Mouse (Mus musculus): Measurements from ENCODE around the gene Galnt15. TPM values are rescaled to one million over a fixed set of nuclear protein-coding genes. Genes with fewer than 3 reads are reported as not detected.
"Not testable (repeated sequence)": the region's sequence is repeated elsewhere in the genome, so short reads cannot be mapped to it uniquely, and the experiment has no call there.

Gene Galnt15
- polyA plus RNA-seq, 1 experiment from 2014 or later, result not detected

GRCm38 (mm10) chr14:32076896-32077575 is 48.2 kb downstream of the Galnt15 start:
- Histone ChIP-seq H3K9ac (ENCODE audit: low read depth, low read length) (no peak overlapping the region), H3K36me3 (ENCODE audit: control insufficient read depth, insufficient read depth, low read length) (peaks cover 9% of the 10 kb centered on the region), H3K4me3 (ENCODE audit: low read depth, low read length) (no peak overlapping the region), H3K27me3 (replicated peaks; ENCODE audit: control insufficient read depth, insufficient read depth, low read length) (no peaks in the 10 kb centered on the region), H3K27ac (ENCODE audit: low read depth, low read length) (no peak overlapping the region), H3K9me3 (ENCODE audit: control insufficient read depth, low read length) (no peaks in the 10 kb centered on the region), H3K4me2 (no peak overlapping the region), H3K4me1 (replicated peaks; ENCODE audit: control insufficient read depth, insufficient read depth, low read length) (peaks cover 9% of the 10 kb centered on the region)
- WGBS, result 45% methylated on average over 8 of the region's 8 CpGs
- ATAC-seq (replicated peaks; ENCODE audit: low FRiP score) (peak; percentile 51; the same call in 1 of the 2 replicates), DNase-seq (ENCODE audit: low spot score) (peak; percentile 74)

- Histone ChIP-seq H3K9me3 (ENCODE audit: control insufficient read depth, low read length) (no peaks in the 10 kb centered on the region), H3K27ac (ENCODE audit: low read depth, low read length) (no peak overlapping the region), H3K4me2 (no peak overlapping the region), H3K4me1 (replicated peaks; ENCODE audit: control insufficient read depth, insufficient read depth, low read length) (no peaks in the 10 kb centered on the region; the same call in 1 of the 2 replicates), H3K9ac (ENCODE audit: low read depth, low read length) (no peak overlapping the region), H3K4me3 (ENCODE audit: low read depth, low read length) (no peak overlapping the region), H3K36me3 (ENCODE audit: control insufficient read depth, insufficient read depth, low read length) (peaks cover 18% of the 10 kb centered on the region), H3K27me3 (replicated peaks; ENCODE audit: control insufficient read depth, insufficient read depth, low read length) (no peaks in the 10 kb centered on the region)
- 88% methylated on average over 10 of the region's 10 CpGs for WGBS
- ATAC-seq (replicated peaks; ENCODE audit: low FRiP score) (no peak), DNase-seq (ENCODE audit: low spot score) (no peak)
Measured at GRCm38 (mm10) chr14:32081026-32081425, 52.2 kb downstream of the Galnt15 start.

- H3K4me1 ChIP-seq (replicated peaks; ENCODE audit: control insufficient read depth, insufficient read depth, low read length), result peaks cover 7% of the 10 kb centered on the region
- no peak overlapping the region for H3K4me2 ChIP-seq
- DNase-seq (ENCODE audit: low spot score) (no peak), ATAC-seq (replicated peaks; ENCODE audit: low FRiP score) (no peak)
- H3K4me3 ChIP-seq (ENCODE audit: low read depth, low read length), result no peak overlapping the region
- H3K27ac ChIP-seq (ENCODE audit: low read depth, low read length), result no peak overlapping the region
- no peaks in the 10 kb centered on the region for H3K9me3 ChIP-seq (ENCODE audit: control insufficient read depth, low read length)
- 93% methylated on average over 6 of the region's 6 CpGs for WGBS
- no peaks in the 10 kb centered on the region for H3K27me3 ChIP-seq (replicated peaks; ENCODE audit: control insufficient read depth, insufficient read depth, low read length)
- H3K9ac ChIP-seq (ENCODE audit: low read depth, low read length), result no peak overlapping the region
- peaks cover 18% of the 10 kb centered on the region for H3K36me3 ChIP-seq (ENCODE audit: control insufficient read depth, insufficient read depth, low read length)
Measured at GRCm38 (mm10) chr14:32082891-32083290, 54.1 kb downstream of the Galnt15 start.

- H3K27ac ChIP-seq (ENCODE audit: low read depth, low read length), result no peak overlapping the region
- H3K4me1 ChIP-seq (replicated peaks; ENCODE audit: control insufficient read depth, insufficient read depth, low read length), result peaks cover 7% of the 10 kb centered on the region
- H3K4me2 ChIP-seq, result no peak overlapping the region
- ATAC-seq (replicated peaks; ENCODE audit: low FRiP score), result no peak
- no peak overlapping the region for H3K9ac ChIP-seq (ENCODE audit: low read depth, low read length)
- peaks cover 16% of the 10 kb centered on the region for H3K36me3 ChIP-seq (ENCODE audit: control insufficient read depth, insufficient read depth, low read length)
- H3K27me3 ChIP-seq (replicated peaks; ENCODE audit: control insufficient read depth, insufficient read depth, low read length), result no peaks in the 10 kb centered on the region
- DNase-seq (ENCODE audit: low spot score), result no peak
- H3K4me3 ChIP-seq (ENCODE audit: low read depth, low read length), result no peak overlapping the region
- 98% methylated on average over 2 of the region's 2 CpGs for WGBS
- H3K9me3 ChIP-seq (ENCODE audit: control insufficient read depth, low read length), result no peaks in the 10 kb centered on the region
Measured at GRCm38 (mm10) chr14:32083466-32083865, 54.7 kb downstream of the Galnt15 start.

- DNase-seq (ENCODE audit: low spot score) (no peak), ATAC-seq (replicated peaks; ENCODE audit: low FRiP score) (peak; percentile 92)
- H3K27ac ChIP-seq (ENCODE audit: low read depth, low read length), result peak within 1 kb of the TSS; percentile 93
- WGBS, result 2% methylated on average over 22 of the region's 22 CpGs
- no peaks in the 10 kb centered on the region for H3K27me3 ChIP-seq (replicated peaks; ENCODE audit: control insufficient read depth, insufficient read depth, low read length)
- peaks cover 7% of the 10 kb centered on the region for H3K4me1 ChIP-seq (replicated peaks; ENCODE audit: control insufficient read depth, insufficient read depth, low read length)
- H3K4me3 ChIP-seq (ENCODE audit: low read depth, low read length), result peak within 1 kb of the TSS; percentile 74
- H3K9ac ChIP-seq (ENCODE audit: low read depth, low read length), result peak within 1 kb of the TSS; percentile 83
- peak within 1 kb of the TSS; percentile 91 for H3K4me2 ChIP-seq
- H3K36me3 ChIP-seq (ENCODE audit: control insufficient read depth, insufficient read depth, low read length), result peaks cover 16% of the 10 kb centered on the region
- no peaks in the 10 kb centered on the region for H3K9me3 ChIP-seq (ENCODE audit: control insufficient read depth, low read length)
Measured at GRCm38 (mm10) chr14:32084761-32085485, 56.1 kb downstream of the Galnt15 start, which contains the start of gene Oxnad1. Gene Oxnad1 (plus strand): TSS chr14:32085374.

GRCm38 (mm10) chr14:32085486-32086201 is 56.9 kb downstream of the Galnt15 start, which contains the start of gene Dph3:
Gene Dph3 (minus strand): TSS chr14:32085729.
- Histone ChIP-seq H3K27me3 (replicated peaks; ENCODE audit: control insufficient read depth, insufficient read depth, low read length) (no peaks in the 10 kb centered on the region), H3K9ac (ENCODE audit: low read depth, low read length) (peak within 1 kb of the TSS; percentile 83), H3K4me1 (replicated peaks; ENCODE audit: control insufficient read depth, insufficient read depth, low read length) (peaks cover 7% of the 10 kb centered on the region), H3K4me2 (peak within 1 kb of the TSS; percentile 91), H3K9me3 (ENCODE audit: control insufficient read depth, low read length) (no peaks in the 10 kb centered on the region), H3K36me3 (ENCODE audit: control insufficient read depth, insufficient read depth, low read length) (peaks cover 16% of the 10 kb centered on the region), H3K27ac (ENCODE audit: low read depth, low read length) (peak within 1 kb of the TSS; percentile 93), H3K4me3 (ENCODE audit: low read depth, low read length) (peak within 1 kb of the TSS; percentile 74)
- under 1% methylated on average over 43 of the region's 43 CpGs for WGBS
- peak; percentile 97 for ATAC-seq (replicated peaks; ENCODE audit: low FRiP score)
- DNase-seq (ENCODE audit: low spot score), result peak; percentile 99

GRCm38 (mm10) chr14:32086226-32086625 is 57.4 kb downstream of the Galnt15 start:
- peaks cover 7% of the 10 kb centered on the region for H3K4me1 ChIP-seq (replicated peaks; ENCODE audit: control insufficient read depth, insufficient read depth, low read length)
- WGBS, result 16% methylated on average over 8 of the region's 8 CpGs
- peaks cover 16% of the 10 kb centered on the region for H3K36me3 ChIP-seq (ENCODE audit: control insufficient read depth, insufficient read depth, low read length)
- peak overlapping the region; percentile 93 for H3K27ac ChIP-seq (ENCODE audit: low read depth, low read length)
- H3K27me3 ChIP-seq (replicated peaks; ENCODE audit: control insufficient read depth, insufficient read depth, low read length), result no peaks in the 10 kb centered on the region
- DNase-seq (ENCODE audit: low spot score) (no peak), ATAC-seq (replicated peaks; ENCODE audit: low FRiP score) (no peak)
- no peaks in the 10 kb centered on the region for H3K9me3 ChIP-seq (ENCODE audit: control insufficient read depth, low read length)
- peak overlapping the region; percentile 91 for H3K4me2 ChIP-seq
- H3K9ac ChIP-seq (ENCODE audit: low read depth, low read length), result peak overlapping the region; percentile 83
- peak overlapping the region; percentile 74 for H3K4me3 ChIP-seq (ENCODE audit: low read depth, low read length)

GRCm38 (mm10) chr14:32087584-32088248 is 58.9 kb downstream of the Galnt15 start:
- H3K4me1 ChIP-seq (replicated peaks; ENCODE audit: control insufficient read depth, insufficient read depth, low read length); H3K4me3 ChIP-seq (ENCODE audit: low read depth, low read length); H3K27me3 ChIP-seq (replicated peaks; ENCODE audit: control insufficient read depth, insufficient read depth, low read length); H3K9me3 ChIP-seq (ENCODE audit: control insufficient read depth, low read length); H3K27ac ChIP-seq (ENCODE audit: low read depth, low read length); H3K9ac ChIP-seq (ENCODE audit: low read depth, low read length); ATAC-seq (replicated peaks; ENCODE audit: low FRiP score); H3K36me3 ChIP-seq (ENCODE audit: control insufficient read depth, insufficient read depth, low read length); DNase-seq (ENCODE audit: low spot score): not testable (repeated sequence)
- WGBS, result 81% methylated on average over 7 of the region's 7 CpGs
- H3K4me2 ChIP-seq, result peak overlapping the region; percentile 91

Data from liver, embryonic 11.5 days (tissue).